Mouse (Mus musculus) liver, adult 2 months (tissue): ENCODE measurements around the gene Map4k1.

Experiments
- CTCF ChIP-seq: fragments of 200-500 bp; IDR thresholded peaks from 2 replicates; pipeline ENCODE4 v1.5.1; 2011; ENCODE audit warnings: low read depth, low read length, control low read depth
- POLR2A ChIP-seq: fragments of 200-500 bp; IDR thresholded peaks from 2 replicates; pipeline ENCODE4 v1.6.1; 2011; ENCODE audit warnings: low read length, control low read depth; ENCODE audit not compliant: insufficient read depth; ENCODE audit errors: extremely low read depth

DNA sequence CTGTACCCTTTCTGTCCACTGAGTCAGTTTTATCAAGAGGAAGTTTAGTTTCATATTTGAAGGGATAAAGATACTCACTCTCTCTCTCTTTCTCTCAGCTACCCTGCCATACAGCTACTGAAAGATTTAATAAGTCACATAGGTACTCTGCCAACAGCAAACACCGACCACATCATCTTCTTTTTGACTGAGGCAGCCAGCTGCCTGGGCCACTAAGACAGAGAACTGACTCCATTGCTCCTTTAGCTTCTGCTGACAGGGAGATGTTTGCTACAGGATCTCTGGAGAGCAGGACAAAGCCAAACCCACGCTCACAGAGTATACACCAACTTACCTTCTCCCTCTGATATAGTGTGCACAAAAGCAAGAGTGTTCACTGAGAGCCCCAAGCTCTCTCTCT lies 32.6 kb upstream of the Map4k1 start:
- TF ChIP-seq CTCF (no peak), POLR2A (no peak)
